Mouse (Mus musculus): ENCODE data around the gene Zfp280d. TPM values are rescaled to one million over a fixed set of nuclear protein-coding genes. Genes with fewer than 3 reads are reported as not detected.

The Zfp280d gene
- polyA plus RNA-seq, 1 experiment, result 73.7 TPM

DNA sequence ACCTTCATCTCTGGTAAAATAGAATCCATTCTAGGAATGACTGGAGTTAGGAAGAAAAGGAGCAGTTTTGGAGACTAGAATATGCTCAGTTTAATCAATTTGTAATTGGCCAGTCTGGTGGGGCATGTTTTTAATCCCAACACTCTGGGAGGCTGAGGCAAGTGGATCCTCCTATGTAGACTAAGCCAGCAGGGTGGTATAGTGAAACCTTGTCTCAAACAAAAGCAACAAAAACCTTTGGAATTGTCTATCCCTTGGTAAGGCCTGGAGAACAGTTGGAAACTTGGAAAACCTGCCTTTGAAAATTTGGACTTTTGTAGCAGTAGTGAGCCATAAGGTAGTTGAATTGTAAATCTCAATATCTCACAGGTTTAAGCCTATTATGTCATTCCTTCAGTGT, 2.3 kb downstream of the Zfp280d start:
- TF ChIP-seq POLR2A (IDR thresholded peaks at IDR 0.05; ENCODE audit: borderline replicate concordance, extremely low read depth, insufficient read depth, insufficient read length, poor library complexity, severe bottlenecking), result no peak
- TF ChIP-seq CTCF (IDR thresholded peaks at IDR 0.05; ENCODE audit: borderline replicate concordance, extremely low read depth, insufficient read depth, insufficient read length), result no peak
- no peak for DNase-seq (ENCODE audit: low read depth)

DNA sequence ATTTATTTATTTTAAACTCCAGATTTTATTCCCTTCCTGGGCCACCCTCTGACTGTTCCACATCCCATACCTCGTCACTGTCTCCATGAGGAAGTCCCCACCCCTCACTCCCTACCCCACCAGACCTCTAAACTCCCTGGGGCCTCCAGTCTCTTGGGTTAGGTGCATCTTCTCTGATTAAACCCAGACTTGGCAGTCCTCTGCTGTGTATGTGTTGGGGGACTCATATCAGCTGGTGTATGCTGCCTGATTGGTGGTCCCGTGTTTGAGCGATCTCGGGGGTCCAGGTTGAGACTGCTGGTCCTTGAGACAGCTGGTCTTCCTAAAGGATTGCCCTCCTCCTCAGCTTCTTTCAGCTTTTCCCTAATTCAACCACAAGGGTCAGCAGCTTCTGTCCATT, 5.3 kb downstream of the Zfp280d start:
- TF ChIP-seq POLR2A (IDR thresholded peaks at IDR 0.05; ENCODE audit: borderline replicate concordance, extremely low read depth, insufficient read depth, insufficient read length, poor library complexity, severe bottlenecking) (no peak), CTCF (IDR thresholded peaks at IDR 0.05; ENCODE audit: borderline replicate concordance, extremely low read depth, insufficient read depth, insufficient read length) (no peak)
- DNase-seq (ENCODE audit: low read depth), result no peak

DNA sequence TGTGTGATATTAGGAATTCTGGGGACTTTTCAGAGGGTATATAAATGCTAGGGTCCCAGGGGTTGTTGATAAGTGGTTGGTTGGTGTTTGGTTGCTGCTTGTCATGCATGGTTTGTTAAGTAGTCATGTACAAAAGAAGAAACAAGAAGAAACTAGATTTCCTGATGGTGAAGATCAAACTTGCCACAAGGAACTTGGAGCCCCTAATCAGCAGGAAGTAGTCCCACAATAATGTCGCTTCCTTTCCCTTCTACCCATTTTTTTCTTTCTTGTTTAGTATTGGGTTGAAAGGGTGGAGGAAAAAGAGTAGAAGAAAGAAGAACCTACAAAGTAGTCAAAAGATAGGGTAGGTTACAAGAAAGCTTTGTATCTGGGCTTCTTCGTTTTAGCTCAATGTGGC, 13.0 kb downstream of the Zfp280d start:
- TF ChIP-seq POLR2A (IDR thresholded peaks at IDR 0.05; ENCODE audit: borderline replicate concordance, extremely low read depth, insufficient read depth, insufficient read length, poor library complexity, severe bottlenecking) (no peak), CTCF (IDR thresholded peaks at IDR 0.05; ENCODE audit: borderline replicate concordance, extremely low read depth, insufficient read depth, insufficient read length) (no peak)
- DNase-seq (ENCODE audit: low read depth), result no peak

DNA sequence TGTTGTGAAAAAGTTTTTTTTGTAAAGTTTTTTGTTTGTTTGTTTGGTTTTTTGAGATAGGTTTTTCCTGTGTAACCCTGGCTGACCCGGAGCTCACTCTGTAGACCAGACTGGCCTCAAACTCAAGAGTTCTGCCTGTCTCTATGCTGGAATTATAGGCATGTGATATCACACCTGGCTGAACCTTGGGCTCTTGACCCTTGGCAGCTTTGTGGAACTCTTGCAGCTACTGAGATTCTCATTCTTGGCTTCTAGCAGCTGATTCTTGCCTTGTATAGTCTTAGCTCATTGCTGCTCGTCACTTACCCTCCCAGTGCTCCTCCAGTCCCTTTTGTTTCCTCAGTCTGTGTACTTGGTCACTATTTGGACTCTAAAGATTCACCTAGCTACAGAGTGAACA, 13.6 kb downstream of the Zfp280d start:
- TF ChIP-seq CTCF (IDR thresholded peaks at IDR 0.05; ENCODE audit: borderline replicate concordance, extremely low read depth, insufficient read depth, insufficient read length) (no peak), POLR2A (IDR thresholded peaks at IDR 0.05; ENCODE audit: borderline replicate concordance, extremely low read depth, insufficient read depth, insufficient read length, poor library complexity, severe bottlenecking) (no peak)
- no peak for DNase-seq (ENCODE audit: low read depth)

DNA sequence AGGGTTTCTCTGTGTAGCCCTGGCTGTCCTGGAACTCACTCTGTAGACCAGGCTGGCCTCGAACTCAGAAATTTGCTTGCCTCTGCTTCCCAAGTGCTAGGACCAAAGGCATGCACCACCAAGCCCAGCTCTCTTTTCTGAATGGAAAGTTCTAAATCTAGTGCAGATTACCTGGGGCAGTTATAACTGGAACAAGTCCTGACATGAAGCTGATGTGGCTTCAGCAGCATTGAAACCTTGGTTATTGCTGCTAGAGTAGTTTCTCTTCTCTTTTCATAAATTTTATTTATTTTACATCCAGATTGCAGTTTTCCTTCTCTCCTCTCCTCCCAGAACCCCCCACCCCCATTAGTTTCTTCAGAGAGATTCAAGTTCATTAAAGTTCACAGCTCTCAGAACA, 14.4 kb downstream of the Zfp280d start:
- no peak for TF ChIP-seq POLR2A (IDR thresholded peaks at IDR 0.05; ENCODE audit: borderline replicate concordance, extremely low read depth, insufficient read depth, insufficient read length, poor library complexity, severe bottlenecking)
- TF ChIP-seq CTCF (IDR thresholded peaks at IDR 0.05; ENCODE audit: borderline replicate concordance, extremely low read depth, insufficient read depth, insufficient read length), result no peak
- no peak for DNase-seq (ENCODE audit: low read depth)

DNA sequence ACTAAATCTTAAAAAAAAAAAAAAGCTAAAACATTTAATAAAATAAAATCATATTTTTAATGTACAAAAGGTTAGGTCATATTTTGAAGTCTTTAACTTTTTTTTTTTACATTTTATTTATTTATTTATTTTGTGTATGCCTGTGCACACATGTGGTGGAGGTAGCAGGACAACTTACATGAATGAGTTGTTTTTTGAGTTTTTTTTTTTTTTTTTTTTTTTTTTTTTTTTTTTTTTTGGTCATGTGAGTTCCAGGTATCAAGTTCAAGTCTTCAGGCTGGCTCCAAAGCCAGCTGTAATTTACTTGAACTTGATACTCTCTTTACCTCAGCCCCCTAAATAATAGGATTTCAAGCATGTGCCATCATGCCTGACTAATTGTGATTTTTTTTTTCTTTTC, 19.4 kb downstream of the Zfp280d start:
- TF ChIP-seq CTCF (IDR thresholded peaks at IDR 0.05; ENCODE audit: borderline replicate concordance, extremely low read depth, insufficient read depth, insufficient read length), result no peak
- no peak for TF ChIP-seq POLR2A (IDR thresholded peaks at IDR 0.05; ENCODE audit: borderline replicate concordance, extremely low read depth, insufficient read depth, insufficient read length, poor library complexity, severe bottlenecking)
- no peak for DNase-seq (ENCODE audit: low read depth)

DNA sequence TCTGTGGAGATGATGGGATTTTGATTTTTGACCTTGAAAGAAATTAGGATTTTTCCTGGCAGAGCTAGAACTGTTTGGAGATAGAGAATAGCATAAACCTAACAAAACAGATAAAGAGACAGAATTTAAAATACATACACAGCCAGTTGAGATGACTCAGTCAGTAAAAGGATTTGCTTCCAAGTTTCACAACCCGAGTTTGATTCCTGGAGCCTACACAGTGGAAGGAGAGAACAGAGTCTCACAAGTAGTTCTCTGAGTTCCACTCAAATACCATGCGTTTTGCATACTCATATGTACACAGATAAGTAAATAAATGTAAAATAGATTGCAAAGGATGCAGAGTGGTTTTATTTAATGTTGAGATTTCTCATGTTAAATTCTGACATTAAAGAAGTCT, 35.1 kb downstream of the Zfp280d start:
- TF ChIP-seq CTCF (IDR thresholded peaks at IDR 0.05; ENCODE audit: borderline replicate concordance, extremely low read depth, insufficient read depth, insufficient read length) (no peak), POLR2A (IDR thresholded peaks at IDR 0.05; ENCODE audit: borderline replicate concordance, extremely low read depth, insufficient read depth, insufficient read length, poor library complexity, severe bottlenecking) (no peak)
- no peak for DNase-seq (ENCODE audit: low read depth)

DNA sequence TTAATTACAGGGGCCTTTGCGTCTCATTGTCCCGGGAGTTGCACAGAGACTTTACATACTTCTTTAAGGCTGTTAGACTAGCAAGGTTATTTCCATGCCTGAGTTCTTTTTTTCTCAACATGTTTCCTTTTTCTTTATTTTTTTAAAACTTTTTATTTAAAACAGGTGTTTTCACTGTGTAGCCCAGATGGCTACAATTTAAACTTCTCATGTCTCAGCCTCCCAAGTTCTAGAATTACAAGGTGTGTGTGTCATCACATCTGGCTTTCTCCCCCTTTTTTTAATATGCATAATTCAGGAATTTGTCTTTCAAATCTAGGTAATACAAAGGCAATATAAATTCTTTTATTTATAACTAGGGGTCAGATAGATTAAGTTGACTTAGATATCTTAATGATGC, 58.6 kb downstream of the Zfp280d start:
- DNase-seq (ENCODE audit: low read depth), result no peak
- no peak for TF ChIP-seq CTCF (IDR thresholded peaks at IDR 0.05; ENCODE audit: borderline replicate concordance, extremely low read depth, insufficient read depth, insufficient read length)
- no peak for TF ChIP-seq POLR2A (IDR thresholded peaks at IDR 0.05; ENCODE audit: borderline replicate concordance, extremely low read depth, insufficient read depth, insufficient read length, poor library complexity, severe bottlenecking)

DNA sequence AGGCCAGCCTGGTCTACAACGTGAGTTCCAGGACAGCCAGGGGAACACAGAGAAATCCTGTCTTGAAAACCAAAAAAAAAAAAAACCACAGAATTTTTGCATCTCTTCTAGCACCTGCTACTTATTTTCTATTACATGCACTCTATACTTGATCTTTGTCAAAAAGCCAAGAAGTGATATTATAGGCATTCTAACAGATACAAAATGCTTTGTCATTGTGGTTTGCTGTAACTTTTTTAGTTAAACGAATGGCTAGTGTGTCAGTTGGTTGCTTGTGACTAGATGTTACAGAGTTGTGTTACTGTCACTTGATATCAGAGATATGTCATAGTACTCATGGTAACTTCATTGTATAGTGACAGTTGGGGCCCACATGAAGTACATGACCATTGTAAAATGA, 61.4 kb downstream of the Zfp280d start:
- TF ChIP-seq POLR2A (IDR thresholded peaks at IDR 0.05; ENCODE audit: borderline replicate concordance, extremely low read depth, insufficient read depth, insufficient read length, poor library complexity, severe bottlenecking) (no peak), CTCF (IDR thresholded peaks at IDR 0.05; ENCODE audit: borderline replicate concordance, extremely low read depth, insufficient read depth, insufficient read length) (no peak)
- DNase-seq (ENCODE audit: low read depth), result no peak

DNA sequence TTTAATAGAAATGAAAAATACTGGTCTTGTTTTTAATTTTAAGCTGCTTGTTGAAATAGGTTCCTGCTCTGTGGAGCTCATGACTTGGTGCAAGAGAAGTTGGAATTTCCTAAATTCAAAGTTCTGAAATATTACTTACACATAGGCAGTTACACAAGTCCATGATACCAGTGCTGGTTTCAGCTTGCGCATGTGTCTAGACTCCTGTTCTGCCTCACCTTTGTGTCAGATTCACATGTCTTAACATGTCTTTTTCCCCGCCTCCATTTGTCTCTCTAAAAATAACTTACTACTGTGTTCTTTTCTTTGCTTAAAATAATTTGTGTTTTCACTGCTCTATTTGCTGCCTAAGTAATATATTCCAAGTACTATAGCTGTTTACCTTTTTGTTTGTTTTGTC, 64.5 kb downstream of the Zfp280d start:
- TF ChIP-seq CTCF (IDR thresholded peaks at IDR 0.05; ENCODE audit: borderline replicate concordance, extremely low read depth, insufficient read depth, insufficient read length) (no peak), POLR2A (IDR thresholded peaks at IDR 0.05; ENCODE audit: borderline replicate concordance, extremely low read depth, insufficient read depth, insufficient read length, poor library complexity, severe bottlenecking) (no peak)
- no peak for DNase-seq (ENCODE audit: low read depth)

DNA sequence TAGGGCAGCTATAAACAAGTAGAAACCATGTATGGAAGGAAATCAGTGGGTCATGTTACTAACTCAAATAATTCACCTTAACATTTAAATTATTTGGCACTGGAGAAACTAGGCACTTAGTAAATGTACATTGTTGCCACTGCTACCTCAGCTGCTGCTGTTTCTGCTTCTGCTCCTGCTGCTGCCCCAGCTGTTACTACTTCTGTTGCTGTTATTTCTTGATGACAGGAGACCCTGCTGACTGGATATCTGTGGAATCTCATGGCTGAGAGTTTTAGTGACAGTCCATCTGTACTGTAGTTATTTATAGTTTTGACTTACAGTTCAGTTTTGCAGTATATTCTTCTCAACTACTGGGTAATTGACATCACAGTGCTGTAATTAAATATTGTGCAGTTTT, 69.2 kb downstream of the Zfp280d start:
- TF ChIP-seq CTCF (IDR thresholded peaks at IDR 0.05; ENCODE audit: borderline replicate concordance, extremely low read depth, insufficient read depth, insufficient read length), result no peak
- TF ChIP-seq POLR2A (IDR thresholded peaks at IDR 0.05; ENCODE audit: borderline replicate concordance, extremely low read depth, insufficient read depth, insufficient read length, poor library complexity, severe bottlenecking), result no peak
- peak; percentile 31 for DNase-seq (ENCODE audit: low read depth)

DNA sequence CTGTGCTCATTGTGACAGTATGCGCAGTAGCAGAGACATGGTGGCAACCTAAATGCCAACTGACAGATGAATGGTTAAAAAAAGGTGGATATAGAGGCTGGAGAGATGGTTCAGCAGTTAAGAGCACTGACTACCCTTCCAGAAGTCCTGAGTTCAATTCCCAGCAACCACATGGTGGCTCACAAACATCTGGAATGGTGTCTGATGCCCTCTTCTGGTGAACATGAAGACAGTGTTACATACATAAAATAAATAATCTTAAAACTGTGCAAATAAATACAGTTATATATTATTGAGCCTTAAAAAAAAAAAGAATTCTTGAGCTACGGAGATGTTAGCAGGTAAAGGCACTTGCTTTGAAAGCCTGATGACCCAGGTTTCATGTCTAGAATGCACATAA, 97.7 kb downstream of the Zfp280d start:
- no peak for DNase-seq (ENCODE audit: low read depth)
- no peak for TF ChIP-seq CTCF (IDR thresholded peaks at IDR 0.05; ENCODE audit: borderline replicate concordance, extremely low read depth, insufficient read depth, insufficient read length)
- no peak for TF ChIP-seq POLR2A (IDR thresholded peaks at IDR 0.05; ENCODE audit: borderline replicate concordance, extremely low read depth, insufficient read depth, insufficient read length, poor library complexity, severe bottlenecking)

DNA sequence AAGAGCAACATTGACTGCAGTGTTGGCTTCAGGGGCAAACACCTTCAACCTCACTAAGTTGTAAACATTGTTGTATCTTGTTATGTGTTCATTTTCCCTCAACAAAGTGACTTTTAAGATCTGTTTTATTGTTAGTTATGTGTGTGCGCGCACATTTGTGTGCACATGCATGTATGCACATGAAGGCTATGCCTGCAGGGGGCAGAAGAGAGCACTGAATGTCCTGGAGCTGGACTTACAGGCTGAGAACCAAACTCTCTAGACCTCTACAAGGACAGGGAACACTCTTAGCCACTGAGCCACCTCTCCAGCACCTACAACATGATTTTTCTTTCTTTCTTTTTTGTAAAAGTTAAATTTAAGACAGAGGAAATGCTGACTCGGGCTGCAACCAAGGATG, 99.4 kb downstream of the Zfp280d start:
- DNase-seq (ENCODE audit: low read depth), result no peak

More for the DNA sequence above, 99.4 kb downstream of the Zfp280d start:
- no peak for TF ChIP-seq POLR2A (IDR thresholded peaks at IDR 0.05; ENCODE audit: borderline replicate concordance, extremely low read depth, insufficient read depth, insufficient read length, poor library complexity, severe bottlenecking)
- TF ChIP-seq CTCF (IDR thresholded peaks at IDR 0.05; ENCODE audit: borderline replicate concordance, extremely low read depth, insufficient read depth, insufficient read length), result peak; percentile 22; the same call in 1 of the 2 replicates

Data from brain, embryonic 14.5 days (tissue).